Mouse (Mus musculus) testis, postnatal 14 days (tissue): ENCODE data around the gene Phykpl.

Source experiments
- DNase-seq: peaks from one replicate; pipeline ENCODE4 v3.0.0; 2021; ENCODE audit warnings: low spot score

Phykpl gene

DNA sequence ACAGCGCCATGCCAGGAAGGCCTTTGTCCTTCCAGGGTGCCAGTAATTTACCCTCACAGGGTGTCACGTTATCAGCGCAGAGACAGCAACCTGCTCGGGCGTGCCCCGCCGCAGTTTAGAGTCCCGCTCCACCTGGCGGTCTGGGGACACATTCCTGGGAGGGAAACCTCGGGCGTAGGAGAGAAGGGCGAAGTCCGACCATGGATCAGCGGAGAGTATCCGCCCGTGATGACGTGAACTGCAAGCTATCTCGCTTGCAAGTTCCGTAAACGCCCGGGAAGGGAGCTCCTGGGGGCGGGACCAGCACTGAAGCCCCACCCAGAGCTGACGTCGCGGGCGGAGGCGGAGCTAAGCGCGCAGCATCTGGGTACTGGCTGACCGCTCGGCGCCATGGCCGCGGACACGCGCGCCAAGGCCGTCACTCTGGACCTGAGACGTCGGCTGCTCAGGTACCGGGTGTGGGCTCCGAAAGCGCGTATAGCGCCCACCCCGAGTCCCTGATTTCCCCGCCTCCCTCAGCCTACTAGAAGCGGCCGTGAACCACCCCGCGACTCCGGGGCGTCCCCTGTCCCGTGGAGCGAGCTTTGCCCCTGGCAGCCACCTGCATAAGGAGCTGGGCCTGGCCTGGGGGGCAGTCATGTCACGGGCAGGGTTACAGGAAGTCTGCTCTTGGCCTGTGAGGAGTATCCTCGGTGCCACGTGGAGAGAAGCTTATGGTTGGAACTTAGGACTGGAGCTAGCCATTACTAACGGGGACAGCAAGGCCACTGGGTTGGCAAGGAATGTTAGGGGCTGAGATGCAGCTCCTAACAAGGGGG, at the start of gene Phykpl:
Gene Phykpl, plus strand, starts transcription at position 327 of the 818 bp plus-strand sequence.
- peak; percentile 92 for DNase-seq

DNA sequence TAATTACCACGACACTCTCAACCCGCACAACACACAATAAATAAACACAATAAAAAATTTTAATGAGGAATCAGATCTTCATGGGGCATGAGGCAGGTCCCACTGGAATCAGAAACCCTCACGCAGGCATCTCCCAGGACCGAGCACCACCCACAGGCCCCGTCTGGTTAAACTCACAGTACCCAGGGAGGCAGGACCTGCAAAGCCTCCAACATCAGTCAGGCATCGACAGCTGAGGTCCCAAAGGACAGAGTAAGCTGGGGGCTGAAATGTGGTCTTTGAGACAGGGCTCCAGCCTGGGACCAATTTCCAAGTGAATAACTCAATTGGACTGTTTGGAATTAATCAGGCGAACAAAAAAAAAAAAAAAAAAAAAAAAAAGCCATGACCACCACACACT, 46.2 kb upstream of the Phykpl start:
- no peak for DNase-seq

DNA sequence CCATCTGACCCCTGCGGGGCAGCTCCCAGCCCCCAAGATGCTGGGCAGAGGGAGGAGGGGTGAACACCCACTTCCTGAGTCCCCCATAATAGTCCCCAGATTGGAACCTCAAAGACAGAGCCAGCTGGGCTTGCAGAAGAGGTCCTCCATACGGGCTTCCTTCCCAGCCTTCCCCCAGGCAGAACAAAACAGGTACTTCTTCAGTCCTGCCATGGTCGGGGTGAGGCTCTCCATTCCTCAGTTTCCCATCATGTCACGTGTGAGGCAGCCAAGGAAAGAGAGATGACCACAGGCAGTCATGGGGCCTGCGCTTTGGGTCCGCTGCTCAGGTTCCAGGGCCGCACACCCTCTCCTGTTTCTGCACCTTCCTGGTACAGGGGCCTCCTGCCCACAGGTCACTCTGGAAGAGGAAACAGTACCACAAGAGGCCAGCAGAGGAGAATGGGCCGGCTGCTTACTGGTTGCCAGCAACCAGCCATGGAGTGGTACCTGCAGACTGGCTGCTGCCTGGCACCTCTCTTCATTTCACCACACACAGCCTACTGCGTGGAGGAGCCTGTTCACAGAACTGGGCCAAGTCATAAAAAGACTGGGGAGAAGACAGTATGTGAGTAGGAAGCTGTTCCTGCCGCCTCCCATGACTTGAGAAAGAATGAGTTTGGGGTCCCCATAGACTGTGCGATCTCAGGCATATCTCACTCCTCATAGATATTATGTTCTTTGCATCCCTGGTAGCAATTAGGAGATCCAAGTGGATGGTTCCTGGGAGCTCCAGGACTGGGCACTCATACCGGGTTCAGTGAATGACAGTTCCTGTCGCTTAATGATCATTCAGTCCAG, 45.4 kb upstream of the Phykpl start:
- DNase-seq = no peak

DNA sequence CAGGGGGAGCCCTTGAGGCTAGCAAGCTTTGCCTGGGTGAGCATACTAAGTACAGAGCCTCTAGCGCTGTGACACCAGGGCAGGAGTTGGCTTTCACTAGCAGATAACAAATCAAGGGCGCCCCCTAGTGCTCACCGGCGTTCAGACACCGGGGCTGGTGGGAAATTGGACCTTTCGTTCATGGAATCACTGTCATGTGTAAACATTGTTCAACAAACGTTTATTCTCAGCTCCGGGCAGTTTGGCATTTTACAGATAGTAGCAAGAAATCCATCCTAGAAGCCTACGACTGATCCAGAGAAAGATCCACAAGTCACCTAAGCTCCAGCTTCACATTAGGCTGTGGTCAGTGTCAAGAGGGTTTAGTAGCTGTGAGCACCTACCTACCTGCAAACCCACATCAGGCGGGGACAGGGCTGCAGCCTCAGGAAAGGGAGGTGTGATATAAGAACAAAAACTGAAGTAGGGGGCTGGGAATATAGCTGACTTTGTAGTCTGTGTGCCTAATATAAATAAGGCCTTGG, 44.7 kb upstream of the Phykpl start:
- peak; percentile 90 for DNase-seq

DNA sequence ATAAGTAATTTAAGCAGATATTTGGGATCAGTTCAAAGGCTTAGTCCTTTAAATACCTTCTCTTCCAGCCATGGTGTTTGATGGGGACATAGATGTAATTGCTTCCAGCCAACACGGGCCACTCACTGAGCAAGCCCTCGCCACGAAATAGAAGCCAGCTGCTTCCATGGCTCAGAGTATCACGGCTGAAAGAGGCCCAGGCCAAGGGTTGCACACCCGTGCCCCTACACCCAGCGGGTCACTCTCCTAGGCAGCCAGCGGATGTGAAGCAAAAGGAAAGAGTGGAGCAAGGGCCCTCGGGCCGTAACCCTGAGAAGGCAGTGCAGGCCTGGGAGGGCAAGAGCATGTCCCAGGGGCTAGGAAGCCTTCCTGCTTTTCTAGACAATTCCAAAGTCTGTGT, 42.1 kb upstream of the Phykpl start:
- no peak for DNase-seq

DNA sequence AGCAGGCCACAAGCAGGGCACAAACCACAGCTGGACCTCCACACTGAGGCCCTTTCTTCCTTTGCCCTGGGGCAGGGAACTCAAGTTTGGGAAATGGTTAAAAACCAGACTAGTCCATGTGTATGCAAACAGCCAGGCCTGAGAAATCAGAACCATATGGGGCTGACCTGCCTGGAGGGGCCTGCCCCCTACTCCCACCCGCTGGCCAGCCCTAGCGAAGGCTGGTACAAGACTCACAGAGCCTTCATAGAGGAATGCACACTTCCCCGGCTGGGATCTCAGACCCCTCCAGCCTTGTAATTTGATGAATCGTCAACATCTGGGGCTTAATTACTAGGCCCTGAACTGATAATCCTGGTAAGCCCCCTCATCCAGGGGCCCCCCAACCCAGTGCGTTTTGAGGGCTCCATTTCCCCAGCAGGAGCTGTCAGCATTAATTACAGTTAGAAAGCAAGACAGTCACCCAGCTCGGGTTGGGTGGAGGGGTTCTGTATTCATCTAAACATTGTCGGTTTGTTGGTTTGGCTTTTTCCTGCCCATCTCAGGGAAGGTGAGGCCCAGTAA, 41.0 kb upstream of the Phykpl start:
- no peak for DNase-seq

GRCm38 (mm10) chr11:51544413-51544812, 40.1 kb upstream of the Phykpl start:
- DNase-seq = no peak

GRCm38 (mm10) chr11:51545811-51546210, 38.7 kb upstream of the Phykpl start:
- DNase-seq = no peak

GRCm38 (mm10) chr11:51551253-51551652, 33.3 kb upstream of the Phykpl start:
- no peak for DNase-seq

DNA sequence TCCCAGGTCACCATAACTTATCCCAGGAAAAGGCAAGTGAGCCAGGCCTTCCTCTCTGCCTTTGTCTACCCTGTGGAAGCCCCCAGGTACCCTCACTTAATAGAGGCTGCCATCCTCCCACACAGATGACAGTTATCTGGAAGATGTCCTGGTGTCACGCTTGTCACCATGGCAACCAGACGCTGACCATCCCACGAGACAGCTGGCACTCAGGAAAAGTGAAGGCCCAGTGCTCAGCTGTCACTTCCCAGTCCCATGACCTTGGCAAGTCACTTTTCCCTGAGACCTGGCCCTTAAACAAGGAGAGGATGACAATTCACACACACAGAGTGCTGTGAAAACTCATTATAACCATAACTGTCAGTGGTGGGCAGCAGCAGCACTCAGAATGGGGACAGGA, 32.5 kb upstream of the Phykpl start:
- DNase-seq = no peak

DNA sequence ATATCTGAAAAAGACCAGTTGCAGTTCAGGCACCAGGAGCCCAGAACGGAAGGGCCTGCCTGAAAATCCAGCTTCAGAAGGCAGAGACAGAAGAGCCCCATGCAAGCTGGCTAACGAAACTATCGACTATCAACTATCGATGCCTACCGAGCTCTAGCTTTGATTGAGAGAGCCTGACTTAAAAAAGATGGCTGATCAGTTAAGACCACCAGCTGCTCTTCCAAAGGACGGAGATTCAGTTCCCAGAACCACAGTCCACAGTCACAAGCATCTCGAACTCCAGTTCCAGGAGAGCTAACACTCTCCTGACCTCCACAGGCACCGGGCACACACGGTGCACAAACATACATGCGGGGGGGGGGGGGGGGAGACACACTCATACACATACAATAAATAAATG, 30.0 kb upstream of the Phykpl start:
- no peak for DNase-seq

- DNase-seq = no peak
Observed at GRCm38 (mm10) chr11:51555066-51555465, 29.5 kb upstream of the Phykpl start.

DNA sequence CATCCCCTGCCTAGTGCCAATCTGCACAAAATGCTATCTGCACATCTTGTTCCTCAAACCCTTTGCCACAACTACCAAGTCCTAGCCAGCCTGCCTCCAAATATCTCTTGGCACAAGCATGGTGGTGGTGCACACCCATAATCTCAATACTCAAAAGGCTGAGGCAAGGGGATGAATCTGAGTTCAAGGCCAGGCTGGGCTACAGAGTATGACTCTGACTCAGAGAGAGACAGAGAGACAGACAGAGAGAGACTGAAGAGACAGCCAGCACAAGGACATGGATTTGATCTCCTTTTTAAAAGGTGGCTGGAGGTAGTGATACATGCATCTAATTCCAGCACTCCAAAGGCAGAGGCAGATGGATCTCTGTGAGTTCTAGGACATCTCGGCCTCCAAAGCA, 21.3 kb upstream of the Phykpl start:
- no peak for DNase-seq

DNA sequence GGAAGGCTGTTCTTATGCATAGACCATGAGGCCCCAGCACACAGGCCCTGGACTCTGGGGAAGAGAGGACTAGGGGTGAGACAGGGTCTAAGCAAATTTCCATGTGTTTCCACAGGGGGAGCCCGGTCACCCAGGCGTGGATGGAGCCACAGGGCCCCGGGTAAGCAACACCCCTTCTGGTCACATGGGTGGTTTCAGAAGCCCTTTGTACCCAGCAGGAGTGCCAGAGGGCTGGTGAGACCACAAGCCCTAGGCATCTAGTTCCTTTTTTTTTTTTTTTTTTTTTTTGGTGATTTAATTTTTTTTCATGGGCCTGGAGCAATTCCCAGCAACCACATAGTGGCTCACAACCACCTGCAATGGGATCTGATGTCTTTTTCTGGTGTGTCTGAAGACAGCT, 19.5 kb upstream of the Phykpl start:
- DNase-seq = no peak

- no peak for DNase-seq
Observed at GRCm38 (mm10) chr11:51565951-51566350, 18.6 kb upstream of the Phykpl start.

DNA sequence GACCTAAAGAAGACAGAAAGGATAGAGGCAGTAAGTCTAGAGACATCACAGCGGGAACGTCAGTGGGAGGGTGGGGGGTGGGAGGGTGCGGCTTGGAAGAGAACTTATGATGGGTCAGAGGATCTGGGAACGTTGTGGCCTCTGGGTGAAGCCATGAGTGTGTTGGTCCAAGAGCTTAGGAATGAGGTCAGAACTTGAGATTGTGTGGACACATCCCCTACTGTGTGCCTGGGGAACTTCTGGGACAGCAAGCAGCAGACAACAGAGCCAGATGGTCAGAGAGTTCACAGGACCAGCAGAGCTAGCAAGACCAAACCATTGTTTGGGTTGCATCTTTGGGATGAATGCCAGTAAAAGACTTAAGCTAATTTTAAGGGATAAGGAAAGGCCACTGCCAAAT, 15.8 kb upstream of the Phykpl start:
- no peak for DNase-seq

- no peak for DNase-seq
Observed at GRCm38 (mm10) chr11:51576454-51576853, 8.1 kb upstream of the Phykpl start.

DNA sequence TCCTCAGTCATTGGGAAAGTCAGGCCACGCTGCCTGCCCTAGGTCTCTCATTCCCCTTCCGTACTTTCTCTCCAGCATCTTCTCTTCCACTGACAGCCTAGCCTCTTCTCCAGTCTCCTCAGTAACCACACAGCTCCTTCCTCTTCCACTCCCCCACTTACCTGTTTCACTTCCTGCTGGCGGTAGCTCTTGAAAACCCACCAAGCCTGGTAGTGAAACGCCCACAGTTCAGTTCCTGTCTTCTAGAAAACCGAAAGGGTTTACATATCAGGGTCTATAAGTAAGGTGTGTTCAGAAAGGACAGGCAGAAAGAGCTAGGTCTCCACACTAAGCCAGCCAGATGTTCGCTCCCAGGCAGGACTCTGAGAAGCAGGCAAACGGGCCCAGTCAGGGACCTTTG, 7.0 kb upstream of the Phykpl start:
- no peak for DNase-seq

- DNase-seq = no peak
Observed at GRCm38 (mm10) chr11:51579024-51579423, 5.5 kb upstream of the Phykpl start.

GRCm38 (mm10) chr11:51582713-51583112, 1.8 kb upstream of the Phykpl start:
- peak; percentile 56 for DNase-seq

DNA sequence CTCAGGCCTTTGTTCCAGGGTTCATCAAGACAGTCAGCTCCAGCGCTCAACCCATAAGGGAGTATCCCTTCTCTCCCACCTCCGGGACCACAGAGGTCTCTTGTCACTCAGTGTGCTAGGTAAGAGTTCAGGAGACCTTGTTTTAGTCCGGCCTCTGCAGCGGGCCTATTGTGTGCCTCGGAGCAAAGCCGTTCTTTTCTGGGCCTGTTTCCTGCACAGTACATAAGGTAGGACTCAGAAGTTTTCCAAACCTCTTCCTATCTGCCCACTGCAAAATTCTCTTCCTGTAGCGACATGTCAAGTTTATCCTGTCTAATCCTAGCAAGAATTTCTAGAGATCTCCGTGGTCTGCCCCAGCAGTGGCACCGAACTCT, 513 bp upstream of the Phykpl start:
- DNase-seq = no peak

DNA sequence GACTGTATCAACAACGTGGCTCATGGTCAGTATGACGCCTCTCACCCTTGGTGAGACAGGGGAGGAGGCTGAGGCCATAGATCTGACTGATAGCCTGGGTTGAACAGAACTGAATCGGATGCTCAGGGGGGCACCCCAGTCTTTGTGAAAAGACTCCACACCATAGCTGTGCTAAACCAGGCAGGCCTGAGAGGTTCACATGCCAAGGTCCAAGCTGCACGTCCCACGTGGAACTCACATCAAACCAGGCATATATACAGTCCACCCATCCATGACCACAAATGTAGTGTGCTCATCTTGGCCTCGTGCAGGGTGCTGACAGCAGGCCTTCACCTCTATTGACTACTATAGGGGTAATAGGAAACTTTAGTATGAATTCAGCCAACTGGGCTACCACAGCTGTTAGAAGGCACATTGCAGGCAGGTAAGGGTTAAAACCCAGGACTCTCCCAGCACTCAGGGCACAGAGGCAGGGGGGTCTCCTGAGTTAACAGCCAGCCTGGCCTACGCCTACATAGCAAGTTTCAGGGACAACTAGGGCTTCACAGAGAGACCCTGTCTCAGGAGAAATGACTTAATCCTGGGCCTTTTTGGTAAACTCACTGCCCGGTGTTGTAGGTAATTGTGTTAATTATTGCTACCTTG, 1.2 kb downstream of the Phykpl start:
- no peak for DNase-seq
